Mouse (Mus musculus) bone marrow, adult 2 months (tissue): ENCODE measurements at regions not wholly inside any gene's neighbourhood (a gene's known extent, or its start where the extent isn't known, plus 50 kb on each side); places are given as distances from the start of the nearest gene placed in this dataset.

Experiments used
- CTCF ChIP-seq: fragments of 200-500 bp; IDR thresholded peaks from 2 replicates; pipeline ENCODE4 v1.5.1; 2011; ENCODE audit warnings: low read length, control low read depth; ENCODE audit not compliant: control insufficient read depth, insufficient read depth
- POLR2A ChIP-seq: fragments of 200-500 bp; IDR thresholded peaks from 2 replicates; pipeline ENCODE4 v1.6.1; 2011; ENCODE audit warnings: low read depth, mild to moderate bottlenecking, control low read depth, low read length, borderline replicate concordance; ENCODE audit not compliant: control insufficient read depth

- TF ChIP-seq CTCF, result no peak
- no peak for TF ChIP-seq POLR2A
These were observed 167.1 kb downstream of the Tpra1 start for GRCm38 (mm10) chr6:89069108-89069507.
